Comparison of ENCODE assay signal across 7 mouse cellular contexts in the genomic region with DNA sequence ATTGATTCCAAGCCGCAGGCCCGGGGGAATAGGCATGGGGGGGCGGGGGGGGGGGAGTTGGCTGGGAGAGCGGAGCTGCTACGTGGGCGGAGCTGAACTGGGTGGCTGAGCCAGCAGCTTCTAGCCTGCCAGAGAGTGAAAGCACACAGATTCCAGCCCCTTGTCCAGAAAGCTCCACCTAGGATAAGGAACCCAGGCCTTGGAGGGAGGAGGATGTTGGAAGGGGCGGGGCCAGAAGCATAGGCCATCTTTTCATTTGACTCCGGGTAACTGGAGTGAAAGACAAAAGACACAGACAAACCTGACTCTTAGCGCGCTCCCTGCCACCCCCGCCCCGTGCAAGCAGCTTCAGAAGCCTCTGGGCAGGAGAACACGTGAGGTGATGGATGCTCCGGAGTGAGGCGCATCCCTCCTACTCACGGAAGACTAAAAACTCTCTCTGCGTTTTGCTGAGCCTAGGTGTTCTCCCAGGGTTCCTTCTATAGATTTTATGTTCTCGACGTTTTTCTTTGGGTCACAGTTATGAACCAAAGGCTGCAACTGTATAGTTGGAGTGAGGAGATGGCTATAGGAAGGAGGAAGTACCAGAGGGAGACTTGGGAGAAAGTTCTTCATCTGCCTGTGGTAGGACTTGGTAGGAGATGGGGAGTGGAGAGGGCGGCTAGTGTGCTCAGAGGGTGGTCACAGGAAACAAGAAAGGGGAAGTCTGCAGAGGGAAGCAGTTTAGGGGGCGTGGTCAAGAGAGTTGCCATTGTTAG.
A peak's percentile ranks its signal among the peaks of the same experiment; 100 is the strongest.
DNase-seq lines count a peak whose midpoint lies in the region; ATAC-seq and TF ChIP-seq lines count a peak whose summit lies in the region.

No protein-coding gene starts in this region.

- peak overlapping the region; percentile 53 for H3K9ac ChIP-seq in limb, embryonic 12.5 days (replicated peaks)
- peak overlapping the region; percentile 52 for H3K9ac ChIP-seq in midbrain, embryonic 13.5 days (replicated peaks)

- peaks cover 30% of the 10 kb centered on the region for H3K4me1 ChIP-seq in embryonic facial prominence, embryonic 10.5 days
- peaks cover 24% of the 10 kb centered on the region for H3K4me1 ChIP-seq in limb, embryonic 12.5 days (replicated peaks)
- H3K4me1 ChIP-seq in midbrain, embryonic 13.5 days (replicated peaks) = peaks cover 24% of the 10 kb centered on the region
- 0 out of 2 replicates have a peak, but pooled peaks cover 2% of the 10 kb centered on the region for H3K4me1 ChIP-seq in small intestine, adult 2 months (ENCODE audit: control insufficient read depth, insufficient read depth, insufficient read length, low read length)

- H3K4me2 ChIP-seq in limb, embryonic 12.5 days = peak overlapping the region; percentile 71
- peak overlapping the region; percentile 66 for H3K4me2 ChIP-seq in midbrain, embryonic 13.5 days (replicated peaks)

- WGBS in embryonic facial prominence, embryonic 10.5 days = under 1% methylated on average over 21 of the region's 21 CpGs
- under 1% methylated on average over 21 of the region's 21 CpGs for WGBS in limb, embryonic 12.5 days
- WGBS in midbrain, embryonic 13.5 days = 2% methylated on average over 21 of the region's 21 CpGs
- WGBS in small intestine, adult 2 months = 4% methylated on average over 21 of the region's 21 CpGs

- peak overlapping the region; percentile 58 for H3K4me3 ChIP-seq in embryonic facial prominence, embryonic 10.5 days
- peak overlapping the region; percentile 40 for H3K4me3 ChIP-seq in limb, embryonic 12.5 days (replicated peaks)
- H3K4me3 ChIP-seq in midbrain, embryonic 13.5 days (replicated peaks) = peak overlapping the region; percentile 43
- H3K4me3 ChIP-seq in small intestine, adult 2 months (ENCODE audit: low read depth, low read length) = peak overlapping the region; percentile 54

- DNase-seq in adrenal gland, adult 8-10 months = peak; percentile 45
- DNase-seq in embryonic facial prominence, embryonic 10.5 days (ENCODE audit: low spot score) = peak; percentile 87
- peak; percentile 84 to 92 for DNase-seq in heart, adult 18-20 months
- peak; percentile 71 for DNase-seq in kidney, adult 18-20 months

- no peaks in the 10 kb centered on the region for H3K36me3 ChIP-seq in embryonic facial prominence, embryonic 10.5 days (replicated peaks)
- H3K36me3 ChIP-seq in limb, embryonic 12.5 days = no peaks in the 10 kb centered on the region
- H3K36me3 ChIP-seq in midbrain, embryonic 13.5 days = no peaks in the 10 kb centered on the region
- no peaks in the 10 kb centered on the region for H3K36me3 ChIP-seq in small intestine, adult 2 months (ENCODE audit: control insufficient read depth, insufficient read depth, low read length)

- peak overlapping the region; percentile 91 for H3K27ac ChIP-seq in embryonic facial prominence, embryonic 10.5 days (replicated peaks)
- H3K27ac ChIP-seq in limb, embryonic 12.5 days = peak overlapping the region; percentile 88
- peak overlapping the region; percentile 67 for H3K27ac ChIP-seq in midbrain, embryonic 13.5 days
- no peak overlapping the region for H3K27ac ChIP-seq in small intestine, adult 2 months (ENCODE audit: insufficient read depth, low read depth, low read length)

- no peak for TF ChIP-seq CTCF in small intestine, adult 2 months (IDR thresholded peaks at IDR 0.05; ENCODE audit: extremely low read depth, insufficient read length, insufficient replicate concordance, low read depth, low read length)

- H3K9me3 ChIP-seq in embryonic facial prominence, embryonic 10.5 days = no peaks in the 10 kb centered on the region
- H3K9me3 ChIP-seq in limb, embryonic 12.5 days = no peaks in the 10 kb centered on the region
- no peaks in the 10 kb centered on the region for H3K9me3 ChIP-seq in midbrain, embryonic 13.5 days

- peak; percentile 89 for ATAC-seq in limb, embryonic 12.5 days (ENCODE audit: insufficient number of reproducible peaks, insufficient read depth, low FRiP score, low TSS enrichment, low read depth)
- ATAC-seq in midbrain, embryonic 13.5 days = peak; percentile 92

- TF ChIP-seq POLR2A in small intestine, adult 2 months (IDR thresholded peaks at IDR 0.05; ENCODE audit: low read depth, low read length) = no peak

- peaks cover 16% of the 10 kb centered on the region for H3K27me3 ChIP-seq in embryonic facial prominence, embryonic 10.5 days (replicated peaks; ENCODE audit: low read depth, poor library complexity, severe bottlenecking)
- H3K27me3 ChIP-seq in limb, embryonic 12.5 days = peaks cover 14% of the 10 kb centered on the region
- no peaks in the 10 kb centered on the region; the same call in 1 of the 2 replicates for H3K27me3 ChIP-seq in midbrain, embryonic 13.5 days
- H3K27me3 ChIP-seq in small intestine, adult 2 months (ENCODE audit: control insufficient read depth, insufficient read depth, low read length) = no peaks in the 10 kb centered on the region
